Mouse (Mus musculus) adrenal gland, postnatal 4 days (tissue): ENCODE data around the gene Fads3. TPM values are rescaled to one million over a fixed set of nuclear protein-coding genes. Genes with fewer than 3 reads are reported as not detected.

Source experiments
- DNase-seq, 2 experiments: peaks; one replicate each; pipeline ENCODE4 v3.0.0; 2021 to 2022; ENCODE audit warnings: low spot score in 2 of 2, mixed read lengths in 2 of 2
- long read RNA-seq, 2 experiments: library from polyadenylated mRNA; stranded (forward); transcript quantifications; one replicate each; pipeline ENCODE4 v2.0.0; 2021
- total RNA-seq, 2 experiments: library from RNA; stranded (reverse); gene quantifications; 2 replicates each; pipeline ENCODE4 v1.2.3; 2021

Gene Fads3
- total RNA-seq = 10 to 100 TPM; 12.2 to 19.3 TPM
- long read RNA-seq, experiment 1, partial matches to known transcripts = 1 of 7 reads
- long read RNA-seq, experiment 1, other reads (novel, unspliced or antisense) = 2 of 7 reads
- long read RNA-seq, experiment 2, transcript Fads3-201 (12 exons, 3,687 nt) = major isoform, 21 of 27 reads
- long read RNA-seq, experiment 2, partial matches to known transcripts = 4 of 27 reads
- long read RNA-seq, experiment 2, other reads (novel, unspliced or antisense) = 1 of 27 reads

- DNase-seq = no peak
These were observed at the start of gene Fads3 for GRCm38 (mm10) chr19:10041388-10042148. Gene Fads3, plus strand, starts transcription at chr19:10041569.

- no peak for DNase-seq
These were observed 49.1 kb upstream of the Fads3 start for GRCm38 (mm10) chr19:9992011-9992958.

DNA sequence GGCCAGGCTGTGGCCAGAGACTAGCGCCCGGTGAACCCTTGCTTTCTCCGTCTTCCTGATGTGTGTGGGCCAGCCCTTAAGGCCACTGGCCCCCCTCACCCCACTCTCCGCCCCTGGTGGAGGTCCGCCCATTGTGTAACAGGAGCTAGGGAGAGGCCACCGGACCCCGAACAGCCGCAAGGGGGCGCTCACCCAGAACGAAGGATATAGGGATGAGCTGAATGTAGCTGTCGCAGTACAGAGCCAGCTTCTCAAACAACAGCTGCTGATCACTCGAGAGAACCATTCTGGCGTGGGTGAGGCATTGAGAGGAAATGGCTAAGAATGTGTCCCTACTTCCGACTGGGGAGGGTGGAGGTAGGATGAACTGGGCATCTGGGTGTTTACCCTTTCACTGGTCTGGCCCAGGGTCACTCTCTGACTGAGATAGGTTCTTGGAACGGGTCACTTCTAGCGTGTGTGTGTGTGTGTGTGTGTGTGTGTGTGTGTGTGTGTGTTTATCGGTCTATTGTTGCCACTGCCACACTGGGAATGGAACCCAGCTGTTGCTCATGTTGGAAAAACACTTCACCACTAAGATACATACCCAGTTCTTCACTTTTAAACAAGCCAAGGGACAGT, 48.2 kb upstream of the Fads3 start:
- peak; percentile 89 for DNase-seq

DNA sequence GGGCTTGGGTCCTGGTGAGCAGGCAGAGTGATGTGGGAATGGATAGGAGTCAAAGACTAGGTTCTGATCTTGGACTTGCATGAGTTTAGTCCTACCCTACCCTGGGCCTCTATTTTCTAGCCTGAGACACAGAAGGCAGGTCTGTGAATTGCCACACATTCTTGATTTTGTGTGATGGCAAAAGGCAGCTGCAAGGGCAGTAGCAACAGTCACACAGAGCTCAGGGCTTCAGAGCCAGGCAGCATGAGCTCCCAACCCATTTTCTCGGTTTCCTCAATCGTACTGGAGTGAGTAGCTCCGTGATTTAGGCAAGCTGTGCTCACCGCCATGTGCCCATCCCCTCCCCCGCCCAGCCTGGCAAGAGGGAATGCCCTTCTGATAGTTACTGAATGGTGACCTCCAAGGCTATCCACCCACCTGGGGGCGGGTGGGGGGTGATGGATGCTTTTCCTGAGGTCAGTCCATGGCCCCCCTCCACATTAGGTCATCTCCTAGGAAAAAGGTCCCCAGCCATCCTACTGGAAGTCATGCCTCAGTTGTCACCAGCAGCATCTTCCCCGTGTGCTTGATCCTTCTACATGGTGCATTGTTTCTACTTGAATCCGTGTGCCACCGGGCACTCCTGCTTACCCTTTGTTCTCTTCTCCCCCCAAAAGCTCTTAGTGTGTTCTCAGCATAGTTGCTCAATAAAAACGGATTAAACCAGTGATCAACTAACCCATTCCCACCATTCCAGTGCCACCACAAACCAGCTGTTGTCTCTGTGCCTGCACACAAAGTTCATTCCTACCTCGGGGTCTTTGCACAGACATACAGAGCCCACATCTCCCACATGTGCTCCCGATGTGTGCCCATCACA, 43.9 kb upstream of the Fads3 start:
- DNase-seq = no peak

GRCm38 (mm10) chr19:9998063-9998416, 43.3 kb upstream of the Fads3 start:
- no peak for DNase-seq

DNA sequence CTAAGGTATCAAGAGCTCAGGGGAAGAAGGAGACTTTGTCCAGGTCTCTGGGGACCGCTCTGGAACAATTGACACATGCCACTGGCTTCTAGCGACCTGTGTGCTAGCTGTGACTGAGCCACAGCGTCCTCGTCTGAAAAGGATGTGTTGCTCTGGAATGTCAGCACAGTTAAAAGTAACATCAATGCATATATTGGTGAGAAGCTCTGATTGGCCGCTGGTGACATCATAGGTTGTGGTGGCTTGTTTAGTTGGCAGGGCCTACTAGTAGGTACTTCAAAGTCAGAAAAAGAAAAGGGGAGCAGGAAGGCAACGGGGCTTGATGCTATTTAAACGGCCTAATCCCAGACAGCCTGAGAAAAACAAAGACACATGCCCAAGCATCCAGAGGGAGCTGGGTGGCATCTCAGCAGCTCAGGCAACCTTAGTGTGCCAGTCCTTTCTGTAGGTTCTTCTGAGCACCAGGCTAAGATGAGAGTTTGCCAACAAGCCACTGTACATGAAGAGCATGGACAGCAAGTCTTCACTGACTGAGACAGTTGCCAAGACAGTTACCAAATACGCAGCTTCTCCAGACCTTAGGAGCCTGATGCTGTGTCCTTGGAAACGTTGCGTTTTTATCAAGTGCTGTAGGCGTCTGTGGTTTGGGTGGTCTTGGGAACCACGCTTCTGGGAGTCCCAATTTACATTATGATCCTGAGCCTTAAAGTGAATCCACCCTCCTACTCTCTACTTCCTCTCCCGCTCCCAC, 42.5 kb upstream of the Fads3 start:
- no peak for DNase-seq

GRCm38 (mm10) chr19:10000330-10000729, 41.0 kb upstream of the Fads3 start:
- no peak for DNase-seq

DNA sequence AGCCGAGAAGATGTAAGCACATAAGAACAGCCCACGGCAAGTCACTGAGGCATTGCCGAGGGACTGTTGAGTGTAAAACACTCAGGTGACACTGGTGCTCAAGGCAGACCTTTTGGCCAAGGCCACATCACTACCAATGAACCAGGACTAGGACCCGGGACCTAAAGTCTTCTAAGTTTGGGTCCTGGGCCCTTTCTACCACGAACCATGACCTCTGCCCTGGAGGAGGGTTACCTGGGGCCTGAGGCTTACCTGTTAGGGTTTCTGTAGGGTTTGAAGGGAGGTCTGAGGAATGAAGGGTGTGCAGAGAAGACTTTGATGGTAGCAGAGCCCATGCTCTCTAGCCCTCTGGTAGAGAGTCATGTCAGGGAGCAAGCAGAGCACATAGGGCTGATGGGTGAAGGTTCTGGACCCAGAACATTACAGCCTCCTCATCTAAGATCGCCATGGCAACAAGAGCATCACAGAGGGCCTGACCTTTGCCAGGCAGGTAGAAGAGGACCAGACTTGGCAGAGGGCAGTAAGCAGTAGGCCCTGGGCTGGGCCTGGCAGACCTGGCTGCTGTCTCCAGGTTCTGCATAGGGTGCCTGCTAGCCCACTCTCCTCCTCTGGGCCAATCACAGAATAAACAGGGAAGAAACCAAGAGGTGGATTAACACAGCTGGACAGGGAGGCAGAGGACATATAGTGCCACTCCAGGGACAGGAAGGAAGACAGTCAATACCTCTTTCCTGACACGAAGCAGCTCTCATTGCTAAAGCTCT, 40.0 kb upstream of the Fads3 start, which contains the start of the genes Best1 and Rab3il1:
Gene Best1 (minus strand): TSS at position 428 of the 764 bp plus-strand sequence.
Gene Rab3il1 (plus strand): TSS at position 464 of the 764 bp plus-strand sequence.
- DNase-seq = no peak

GRCm38 (mm10) chr19:10003696-10004095, 37.7 kb upstream of the Fads3 start:
- no peak for DNase-seq

- DNase-seq = no peak
These were observed 30.0 kb upstream of the Fads3 start for GRCm38 (mm10) chr19:10011408-10011807.

- no peak for DNase-seq
These were observed 28.5 kb upstream of the Fads3 start for GRCm38 (mm10) chr19:10012827-10013278.

DNA sequence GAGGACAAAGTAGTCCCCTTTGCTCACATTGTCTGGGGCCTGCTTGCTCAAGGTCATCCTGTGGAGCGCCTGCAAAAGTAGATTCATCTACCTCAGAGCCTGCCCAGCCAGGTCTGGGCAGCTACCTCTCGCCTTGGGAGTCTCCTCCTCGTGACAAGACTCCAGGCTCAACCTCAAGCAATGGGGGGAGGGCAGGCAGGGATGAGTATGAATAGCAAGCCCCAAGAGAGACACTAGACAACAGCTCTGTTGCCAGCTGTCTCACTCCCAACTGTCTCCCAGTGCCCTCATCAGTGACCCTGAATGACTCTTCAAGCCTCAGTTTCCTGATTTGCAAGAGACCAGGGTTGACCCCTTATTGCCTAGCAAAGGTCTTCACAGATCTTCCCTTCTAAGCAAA, 28.0 kb upstream of the Fads3 start:
- DNase-seq = no peak

DNA sequence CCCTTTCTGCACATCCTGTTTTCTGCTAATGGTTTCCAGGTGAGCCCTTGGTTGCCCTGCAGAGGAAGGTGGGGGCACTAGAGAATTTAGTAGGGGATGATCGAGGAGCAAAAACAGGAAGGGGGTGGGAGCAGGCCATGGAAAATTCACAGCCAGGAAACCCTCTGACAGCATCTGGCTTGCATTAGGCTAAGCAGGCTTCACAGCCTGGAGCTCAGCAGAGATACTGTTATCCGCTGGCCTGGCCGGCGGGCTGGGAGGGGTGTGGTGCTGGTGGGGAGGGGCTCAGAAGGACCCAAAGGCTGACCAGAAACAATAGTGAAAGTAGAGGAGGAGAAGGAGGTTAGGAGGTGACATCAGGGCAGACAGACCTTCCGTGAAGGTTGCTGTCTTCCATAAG, 27.5 kb upstream of the Fads3 start:
- DNase-seq = no peak

- DNase-seq = no peak
These were observed 26.5 kb upstream of the Fads3 start for GRCm38 (mm10) chr19:10014824-10015223.

GRCm38 (mm10) chr19:10015442-10015841, 25.9 kb upstream of the Fads3 start:
- DNase-seq = no peak

GRCm38 (mm10) chr19:10016151-10016550, 25.2 kb upstream of the Fads3 start:
- no peak for DNase-seq

- DNase-seq = peak; percentile 76 to 86
These were observed 23.5 kb upstream of the Fads3 start for GRCm38 (mm10) chr19:10017637-10018526.

- DNase-seq = no peak
These were observed 22.9 kb upstream of the Fads3 start for GRCm38 (mm10) chr19:10018527-10018818.
